Comparison of ENCODE assay signal across 8 mouse cellular contexts in genomic region chr10:61380186-61380585, GRCm38 (mm10). TPM values are rescaled to one million over a fixed set of nuclear protein-coding genes. Genes with fewer than 3 reads are reported as not detected.
DNase-seq lines count a peak whose midpoint lies in the region; ATAC-seq lines count a peak whose summit lies in the region.

No protein-coding gene starts in this region.

- peaks cover 84% of the 10 kb centered on the region for H3K4me1 ChIP-seq in heart, embryonic 12.5 days (replicated peaks)
- peaks cover 34% of the 10 kb centered on the region for H3K4me1 ChIP-seq in midbrain, embryonic 15.5 days

- peak overlapping the region; percentile 94 for H3K4me2 ChIP-seq in heart, embryonic 12.5 days
- H3K4me2 ChIP-seq in midbrain, embryonic 15.5 days: peak overlapping the region; percentile 2; the same call in 1 of the 2 replicates

- peak; percentile 20; the same call in 1 of the 2 replicates for ATAC-seq in heart, embryonic 12.5 days (ENCODE audit: insufficient number of reproducible peaks, low FRiP score)
- no peak for ATAC-seq in midbrain, embryonic 15.5 days (replicated peaks)

- H3K36me3 ChIP-seq in heart, embryonic 12.5 days: 0 out of 2 replicates have a peak, but pooled peaks cover 9% of the 10 kb centered on the region
- H3K36me3 ChIP-seq in midbrain, embryonic 15.5 days (replicated peaks): no peaks in the 10 kb centered on the region

- no peaks in the 10 kb centered on the region for H3K9me3 ChIP-seq in heart, embryonic 12.5 days (replicated peaks)
- H3K9me3 ChIP-seq in midbrain, embryonic 15.5 days: no peaks in the 10 kb centered on the region

- peak overlapping the region; percentile 69 for H3K4me3 ChIP-seq in heart, embryonic 12.5 days
- H3K4me3 ChIP-seq in midbrain, embryonic 15.5 days: no peak overlapping the region

- no peaks in the 10 kb centered on the region for H3K27me3 ChIP-seq in heart, embryonic 12.5 days (replicated peaks)
- H3K27me3 ChIP-seq in midbrain, embryonic 15.5 days (replicated peaks): no peaks in the 10 kb centered on the region

- H3K27ac ChIP-seq in heart, embryonic 12.5 days (ENCODE audit: poor library complexity, severe bottlenecking): peak overlapping the region; percentile 91
- no peak overlapping the region for H3K27ac ChIP-seq in midbrain, embryonic 15.5 days

- WGBS in heart, embryonic 12.5 days: 1% methylated on average over 9 of the region's 9 CpGs
- WGBS in midbrain, embryonic 15.5 days: 17% methylated on average over 9 of the region's 9 CpGs

- DNase-seq in Muller cell, postnatal 12 days (ENCODE audit: inconsistent ontology term): peak; percentile 61
- DNase-seq in adrenal gland, postnatal 14 days: peak; percentile 68
- peak; percentile 65 to 67 for DNase-seq in kidney, postnatal 36 days
- DNase-seq in right cerebral cortex, postnatal 25 days: no peak
- DNase-seq in thymus, postnatal 25 days: no peak
- DNase-seq in cerebellum, adult 8-10 months: no peak

- peak overlapping the region; percentile 44; the same call in 1 of the 2 replicates for H3K9ac ChIP-seq in heart, embryonic 12.5 days
- no peak overlapping the region for H3K9ac ChIP-seq in midbrain, embryonic 15.5 days

RNA-seq across cellular contexts. Expression of gene Pald1, which starts 3.1 kb away (rescaled TPM):
- total RNA-seq in adrenal gland, postnatal 14 days (2021): 41.8 and 44.5 TPM in 2 replicates
- polyA plus RNA-seq in heart, embryonic 12.5 days (2016; fragmentation: Nextera tagmentation; extraction: Ambion mirVana): 33.9 and 37.4 TPM in 2 replicates
- polyA plus RNA-seq in midbrain, embryonic 15.5 days (2015; fragmentation: Nextera tagmentation; extraction: Ambion mirVana): 22.5 and 23.7 TPM in 2 replicates

RNA-seq across cellular contexts. Expression of gene Nodal, which starts 37.6 kb away (rescaled TPM):
- not detected in 2 replicates for total RNA-seq in adrenal gland, postnatal 14 days (2021)
- not detected in 2 replicates for polyA plus RNA-seq in heart, embryonic 12.5 days (2016; fragmentation: Nextera tagmentation; extraction: Ambion mirVana)
- 0.10 and 0.28 TPM in 2 replicates for polyA plus RNA-seq in midbrain, embryonic 15.5 days (2015; fragmentation: Nextera tagmentation; extraction: Ambion mirVana)

Comparison
In these comparisons a context has a peak if more than half of its experiments do, and no peak if none do; other contexts are left out.
1. DNase-seq: peak in Muller cell, postnatal 12 days (single experiment), adrenal gland, postnatal 14 days (single experiment) and kidney, postnatal 36 days (2 of 2); none in right cerebral cortex, postnatal 25 days (single experiment), thymus, postnatal 25 days (single experiment) and cerebellum, adult 8-10 months (single experiment).